Mouse (Mus musculus) adrenal gland (tissue): ENCODE results near the gene Armcx5.

Source experiments
- microRNA-seq, 2 experiments: library from miRNA; unstranded; fragments of <30 nt; microRNA quantifications; one replicate each; pipeline ENCODE4; 2019

Armcx5 gene

Small RNAs within 50 kb of the gene (microRNA-seq; reads per million reads assigned to microRNA genes)
- gene Mir1970 (0 reads per million in 2 experiments), gene Mir7646 (0 reads per million in 2 experiments)
